Mouse (Mus musculus): ENCODE measurements at regions not wholly inside any gene's neighbourhood (a gene's known extent, or its start where the extent isn't known, plus 50 kb on each side); places are given as distances from the start of the nearest gene placed in this dataset.

GRCm38 (mm10) chr13:16720090-16720489, 708.4 kb downstream of the Inhba start:
- no peak overlapping the region for H3K4me3 ChIP-seq (ENCODE audit: low read depth, low read length)
- H3K9me3 ChIP-seq (replicated peaks; ENCODE audit: control insufficient read depth, insufficient read depth, low read length, poor library complexity, severe bottlenecking) = peaks cover 3% of the 10 kb centered on the region
- no peak overlapping the region for H3K27ac ChIP-seq (ENCODE audit: insufficient read depth, low read length)
- no peak overlapping the region for H3K9ac ChIP-seq (ENCODE audit: low read depth, poor library complexity, severe bottlenecking)
- H3K36me3 ChIP-seq (ENCODE audit: control insufficient read depth, insufficient read depth, low read length, poor library complexity, severe bottlenecking) = no peaks in the 10 kb centered on the region
- peaks cover 2% of the 10 kb centered on the region for H3K4me1 ChIP-seq (ENCODE audit: control insufficient read depth, insufficient read depth, low read length)
- no peaks in the 10 kb centered on the region for H3K27me3 ChIP-seq (ENCODE audit: control insufficient read depth, insufficient read depth, low read length, poor library complexity, severe bottlenecking)
- TF ChIP-seq POLR2A (IDR thresholded peaks at IDR 0.05; ENCODE audit: insufficient read depth, low read length) (no peak), EP300 (IDR thresholded peaks at IDR 0.05; ENCODE audit: insufficient read depth, low read depth, low read length) (no peak), CTCF (IDR thresholded peaks at IDR 0.05; ENCODE audit: low read depth, low read length) (no peak)

DNA sequence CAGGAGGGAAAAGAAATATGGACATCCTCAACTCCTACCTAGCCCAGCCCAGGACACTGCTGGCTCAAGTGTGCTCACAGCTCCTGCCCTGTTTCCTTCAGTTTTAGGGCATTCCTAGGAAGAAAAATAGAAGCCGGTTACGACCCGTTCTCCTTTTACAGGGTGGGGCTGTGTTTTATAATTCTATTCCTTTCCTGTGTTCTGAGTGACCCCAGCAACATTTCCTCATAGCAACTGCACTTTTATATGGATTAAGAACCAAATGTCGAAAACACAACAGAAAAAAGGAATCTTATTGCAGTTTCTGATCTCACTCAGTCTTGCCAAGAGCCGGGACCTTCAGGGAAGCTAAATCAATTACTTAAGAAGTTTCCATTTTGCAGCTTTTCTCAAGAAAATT, 713.7 kb downstream of the Inhba start:
- no peak overlapping the region for H3K27ac ChIP-seq (ENCODE audit: insufficient read depth, low read length)
- TF ChIP-seq POLR2A (IDR thresholded peaks at IDR 0.05; ENCODE audit: insufficient read depth, low read length) (no peak), CTCF (IDR thresholded peaks at IDR 0.05; ENCODE audit: low read depth, low read length) (no peak), EP300 (IDR thresholded peaks at IDR 0.05; ENCODE audit: insufficient read depth, low read depth, low read length) (no peak)
- H3K4me3 ChIP-seq (ENCODE audit: low read depth, low read length) = no peak overlapping the region
- H3K36me3 ChIP-seq (ENCODE audit: control insufficient read depth, insufficient read depth, low read length, poor library complexity, severe bottlenecking) = no peaks in the 10 kb centered on the region
- no peak overlapping the region for H3K9ac ChIP-seq (ENCODE audit: low read depth, poor library complexity, severe bottlenecking)
- no peaks in the 10 kb centered on the region for H3K9me3 ChIP-seq (replicated peaks; ENCODE audit: control insufficient read depth, insufficient read depth, low read length, poor library complexity, severe bottlenecking)
- H3K27me3 ChIP-seq (ENCODE audit: control insufficient read depth, insufficient read depth, low read length, poor library complexity, severe bottlenecking) = no peaks in the 10 kb centered on the region
- H3K4me1 ChIP-seq (ENCODE audit: control insufficient read depth, insufficient read depth, low read length) = no peaks in the 10 kb centered on the region

DNA sequence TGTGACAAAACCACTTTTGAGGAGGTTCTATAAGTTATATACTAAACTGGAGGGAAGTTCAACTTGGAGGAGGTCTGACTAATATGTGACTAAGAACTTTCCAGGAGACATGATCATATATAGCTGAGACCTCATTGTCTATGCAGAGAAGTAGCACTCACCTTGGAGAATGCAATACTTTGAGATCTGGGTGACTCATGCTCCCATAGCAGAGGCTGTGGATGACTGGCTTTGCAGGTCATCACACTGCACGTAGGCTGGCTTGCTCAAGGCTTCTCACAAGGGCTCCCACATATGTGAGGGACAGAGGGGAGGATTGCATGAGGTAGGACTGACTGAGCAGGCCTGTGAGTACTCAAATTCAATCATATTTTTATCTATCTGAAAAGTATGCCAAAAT, 726.7 kb downstream of the Inhba start:
- Histone ChIP-seq H3K9me3 (replicated peaks; ENCODE audit: control insufficient read depth, insufficient read depth, low read length, poor library complexity, severe bottlenecking) (no peaks in the 10 kb centered on the region), H3K36me3 (ENCODE audit: control insufficient read depth, insufficient read depth, low read length, poor library complexity, severe bottlenecking) (no peaks in the 10 kb centered on the region)

DNA sequence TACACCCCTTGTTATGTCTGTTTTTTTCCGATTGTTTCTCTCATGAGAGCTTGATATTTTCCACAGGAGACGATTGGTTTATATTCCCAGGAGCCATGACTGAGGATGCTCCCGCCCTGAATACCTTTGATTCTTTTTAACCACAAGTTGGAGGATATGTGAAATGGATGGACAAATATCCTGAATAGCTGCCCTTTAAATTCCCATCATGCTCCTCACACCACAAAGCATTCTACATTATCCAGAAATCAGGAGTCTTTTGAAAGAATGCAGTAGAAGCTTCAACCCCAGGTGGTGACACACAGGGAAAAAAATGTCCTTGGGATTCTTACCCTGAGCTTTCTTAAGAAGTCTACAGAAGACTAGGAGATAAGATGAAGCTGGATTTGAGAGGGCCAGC, 727.9 kb downstream of the Inhba start:
- no peaks in the 10 kb centered on the region for H3K36me3 ChIP-seq (ENCODE audit: control insufficient read depth, insufficient read depth, low read length, poor library complexity, severe bottlenecking)
- no peak overlapping the region for H3K9ac ChIP-seq (ENCODE audit: low read depth, poor library complexity, severe bottlenecking)
- H3K27me3 ChIP-seq (ENCODE audit: control insufficient read depth, insufficient read depth, low read length, poor library complexity, severe bottlenecking) = no peaks in the 10 kb centered on the region
- no peaks in the 10 kb centered on the region for H3K9me3 ChIP-seq (replicated peaks; ENCODE audit: control insufficient read depth, insufficient read depth, low read length, poor library complexity, severe bottlenecking)
- H3K27ac ChIP-seq (ENCODE audit: insufficient read depth, low read length) = no peak overlapping the region
- no peak for TF ChIP-seq CTCF (IDR thresholded peaks at IDR 0.05; ENCODE audit: low read depth, low read length)
- no peak for TF ChIP-seq POLR2A (IDR thresholded peaks at IDR 0.05; ENCODE audit: insufficient read depth, low read length)
- TF ChIP-seq EP300 (IDR thresholded peaks at IDR 0.05; ENCODE audit: insufficient read depth, low read depth, low read length) = no peak
- H3K4me1 ChIP-seq (ENCODE audit: control insufficient read depth, insufficient read depth, low read length) = no peaks in the 10 kb centered on the region
- no peak overlapping the region for H3K4me3 ChIP-seq (ENCODE audit: low read depth, low read length)

More for the DNA sequence above, 726.7 kb downstream of the Inhba start:
- no peak overlapping the region for H3K4me3 ChIP-seq (ENCODE audit: low read depth, low read length)
- no peak for TF ChIP-seq EP300 (IDR thresholded peaks at IDR 0.05; ENCODE audit: insufficient read depth, low read depth, low read length)
- no peak for TF ChIP-seq CTCF (IDR thresholded peaks at IDR 0.05; ENCODE audit: low read depth, low read length)
- TF ChIP-seq POLR2A (IDR thresholded peaks at IDR 0.05; ENCODE audit: insufficient read depth, low read length) = no peak
- H3K27me3 ChIP-seq (ENCODE audit: control insufficient read depth, insufficient read depth, low read length, poor library complexity, severe bottlenecking) = no peaks in the 10 kb centered on the region
- H3K4me1 ChIP-seq (ENCODE audit: control insufficient read depth, insufficient read depth, low read length) = no peaks in the 10 kb centered on the region
- no peak overlapping the region for H3K27ac ChIP-seq (ENCODE audit: insufficient read depth, low read length)
- no peak overlapping the region for H3K9ac ChIP-seq (ENCODE audit: low read depth, poor library complexity, severe bottlenecking)

- H3K4me3 ChIP-seq (ENCODE audit: low read depth, low read length) = no peak overlapping the region
- TF ChIP-seq POLR2A (IDR thresholded peaks at IDR 0.05; ENCODE audit: insufficient read depth, low read length) = no peak
- TF ChIP-seq CTCF (IDR thresholded peaks at IDR 0.05; ENCODE audit: low read depth, low read length) = no peak
- TF ChIP-seq EP300 (IDR thresholded peaks at IDR 0.05; ENCODE audit: insufficient read depth, low read depth, low read length) = no peak
- no peaks in the 10 kb centered on the region for H3K27me3 ChIP-seq (ENCODE audit: control insufficient read depth, insufficient read depth, low read length, poor library complexity, severe bottlenecking)
- H3K4me1 ChIP-seq (ENCODE audit: control insufficient read depth, insufficient read depth, low read length) = no peaks in the 10 kb centered on the region
- no peaks in the 10 kb centered on the region for H3K9me3 ChIP-seq (replicated peaks; ENCODE audit: control insufficient read depth, insufficient read depth, low read length, poor library complexity, severe bottlenecking)
- H3K9ac ChIP-seq (ENCODE audit: low read depth, poor library complexity, severe bottlenecking) = no peak overlapping the region
- H3K27ac ChIP-seq (ENCODE audit: insufficient read depth, low read length) = no peak overlapping the region
- H3K36me3 ChIP-seq (ENCODE audit: control insufficient read depth, insufficient read depth, low read length, poor library complexity, severe bottlenecking) = no peaks in the 10 kb centered on the region
These were observed 732.6 kb downstream of the Inhba start for GRCm38 (mm10) chr13:16744237-16744636.

- TF ChIP-seq CTCF (IDR thresholded peaks at IDR 0.05; ENCODE audit: low read depth, low read length) = no peak
- no peaks in the 10 kb centered on the region for H3K9me3 ChIP-seq (replicated peaks; ENCODE audit: control insufficient read depth, insufficient read depth, low read length, poor library complexity, severe bottlenecking)
These were observed 734.0 kb downstream of the Inhba start for GRCm38 (mm10) chr13:16745644-16746043.

More at GRCm38 (mm10) chr13:16745644-16746043, 734.0 kb downstream of the Inhba start:
- H3K4me1 ChIP-seq (ENCODE audit: control insufficient read depth, insufficient read depth, low read length) = no peaks in the 10 kb centered on the region
- no peak overlapping the region for H3K4me3 ChIP-seq (ENCODE audit: low read depth, low read length)
- H3K27me3 ChIP-seq (ENCODE audit: control insufficient read depth, insufficient read depth, low read length, poor library complexity, severe bottlenecking) = no peaks in the 10 kb centered on the region
- no peak overlapping the region for H3K27ac ChIP-seq (ENCODE audit: insufficient read depth, low read length)
- H3K36me3 ChIP-seq (ENCODE audit: control insufficient read depth, insufficient read depth, low read length, poor library complexity, severe bottlenecking) = no peaks in the 10 kb centered on the region
- H3K9ac ChIP-seq (ENCODE audit: low read depth, poor library complexity, severe bottlenecking) = no peak overlapping the region
